Mouse (Mus musculus) lung, postnatal 0 days (tissue): ENCODE measurements around the gene Sept5.

Experiments
- CTCF ChIP-seq: IDR thresholded peaks from 2 replicates; pipeline ENCODE4 v1.5.1; 2016; ENCODE audit warnings: antibody characterized with exemption, mild to moderate bottlenecking
- EP300 ChIP-seq: IDR thresholded peaks from 2 replicates; pipeline ENCODE4 v1.6.1; 2016; ENCODE audit warnings: antibody characterized with exemption, mild to moderate bottlenecking, control low read depth

DNA sequence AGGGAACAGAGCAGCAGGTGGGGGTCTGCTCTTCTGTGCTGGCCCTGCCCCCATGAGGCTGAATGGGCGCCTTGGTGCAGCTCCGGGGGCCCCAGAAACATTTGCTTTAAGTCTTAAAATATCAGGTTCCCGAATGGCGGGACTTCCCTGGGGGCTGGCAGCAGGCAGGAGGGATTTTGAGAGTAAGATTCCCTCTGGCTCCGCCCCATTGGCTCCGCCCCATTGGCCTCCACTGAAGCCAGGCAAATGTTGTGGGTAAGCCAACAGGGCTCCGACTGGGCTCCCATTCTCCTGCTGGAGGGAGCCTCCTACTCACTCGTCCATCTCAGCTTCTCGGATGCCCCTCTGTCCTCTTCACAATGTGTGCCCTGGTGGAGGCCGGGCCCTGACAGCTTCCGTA is 21.5 kb downstream of the Sept5 start:
- TF ChIP-seq CTCF (no peak), EP300 (no peak)
